Mouse (Mus musculus): ENCODE measurements around the gene Klc3.

- TF ChIP-seq CTCF (conservative IDR thresholded peaks at IDR 0.05; ENCODE audit: low read length) (no peak), POU5F1 (IDR thresholded peaks at IDR 0.05; ENCODE audit: borderline replicate concordance, low read length) (no peak), NANOG (IDR thresholded peaks at IDR 0.05; ENCODE audit: borderline replicate concordance, low read length) (no peak)
Observed at GRCm38 (mm10) chr7:19360944-19361343, 43.0 kb downstream of the Klc3 start.
